Mouse (Mus musculus) granulocyte monocyte progenitor cell, adult 5-6 weeks (primary cell): ENCODE results near the gene Cpe. TPM values are rescaled to one million over a fixed set of nuclear protein-coding genes. Genes with fewer than 3 reads are reported as not detected.

Experiments
- ATAC-seq: replicated peaks from 2 replicates; pipeline ENCODE4 v1.8.0; 2016; ENCODE audit warnings: mild to moderate bottlenecking, moderate TSS enrichment, inconsistent platforms; ENCODE audit not compliant: poor library complexity, severe bottlenecking
- total RNA-seq, 2 experiments: library from RNA; stranded (forward) in 1 of 2; stranded (reverse) in 1 of 2; fragments of 200-712, 200-1000 nt in 1 of 2; fragments of >200 nt in 1 of 2; fragmentation: Nextera tagmentation in 1 of 2; gene quantifications; 2 replicates each; pipeline ENCODE4 v1.2.3; 2014 to 2017

Gene Cpe
- total RNA-seq, 2 experiments from 2014 or later, result not detected

DNA sequence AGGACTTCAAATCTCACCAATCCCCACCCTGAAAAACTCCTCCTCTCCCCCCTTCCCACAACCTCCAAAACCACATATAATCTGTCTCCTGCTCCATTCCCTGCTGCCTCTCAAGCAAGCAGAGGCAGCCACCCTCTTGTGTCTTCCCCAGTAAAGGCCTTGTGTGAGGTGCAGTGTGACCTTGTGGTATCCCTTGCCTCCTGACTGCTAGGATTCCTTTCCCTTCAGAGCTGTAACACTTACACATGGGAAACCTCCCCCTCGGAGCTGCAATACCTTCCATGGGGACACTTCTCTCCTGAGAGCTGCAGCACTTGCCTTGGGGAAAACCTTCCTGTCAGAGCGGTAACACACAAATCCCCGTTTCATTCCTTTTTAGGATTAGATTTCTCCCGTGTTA is 96.5 kb downstream of the Cpe start:
- no peak for ATAC-seq

GRCm38 (mm10) chr8:64590456-64590855 is 102.4 kb downstream of the Cpe start:
- no peak for ATAC-seq

GRCm38 (mm10) chr8:64582887-64583286 is 110.0 kb downstream of the Cpe start:
- ATAC-seq, result no peak

- ATAC-seq, result no peak
Measured at GRCm38 (mm10) chr8:64578221-64578620, 114.6 kb downstream of the Cpe start.

GRCm38 (mm10) chr8:64575001-64575400 is 117.9 kb downstream of the Cpe start:
- no peak for ATAC-seq

GRCm38 (mm10) chr8:64548054-64548850 is 144.6 kb downstream of the Cpe start:
- ATAC-seq, result peak; percentile 67; the same call in 1 of the 2 replicates

- ATAC-seq, result no peak
Measured at GRCm38 (mm10) chr8:64543441-64543840, 149.4 kb downstream of the Cpe start.

Other genes with a start within 250 kb of the Cpe start
- gene Msmo1, start 40.7 kb upstream of the Cpe start, total RNA-seq (2014; fragmentation: Nextera tagmentation), result 14.6 and 18.3 TPM in 2 replicates
- gene Msmo1, start 40.7 kb upstream of the Cpe start, total RNA-seq (2017), result 35.1 and 50.0 TPM in 2 replicates
- 7.2 and 14.7 TPM in 2 replicates for gene Klhl2, start 157.0 kb upstream of the Cpe start, total RNA-seq (2014; fragmentation: Nextera tagmentation)
- gene Klhl2, start 157.0 kb upstream of the Cpe start, total RNA-seq (2017), result 15.5 and 16.0 TPM in 2 replicates